Mouse (Mus musculus) kidney, postnatal 4 days (tissue): ENCODE results near the gene Ep400.

Experiments used
- DNase-seq, 2 experiments: peaks; one replicate each; pipeline ENCODE4 v3.0.0; 2021; ENCODE audit warnings: mixed read lengths in 2 of 2

The Ep400 gene

DNA sequence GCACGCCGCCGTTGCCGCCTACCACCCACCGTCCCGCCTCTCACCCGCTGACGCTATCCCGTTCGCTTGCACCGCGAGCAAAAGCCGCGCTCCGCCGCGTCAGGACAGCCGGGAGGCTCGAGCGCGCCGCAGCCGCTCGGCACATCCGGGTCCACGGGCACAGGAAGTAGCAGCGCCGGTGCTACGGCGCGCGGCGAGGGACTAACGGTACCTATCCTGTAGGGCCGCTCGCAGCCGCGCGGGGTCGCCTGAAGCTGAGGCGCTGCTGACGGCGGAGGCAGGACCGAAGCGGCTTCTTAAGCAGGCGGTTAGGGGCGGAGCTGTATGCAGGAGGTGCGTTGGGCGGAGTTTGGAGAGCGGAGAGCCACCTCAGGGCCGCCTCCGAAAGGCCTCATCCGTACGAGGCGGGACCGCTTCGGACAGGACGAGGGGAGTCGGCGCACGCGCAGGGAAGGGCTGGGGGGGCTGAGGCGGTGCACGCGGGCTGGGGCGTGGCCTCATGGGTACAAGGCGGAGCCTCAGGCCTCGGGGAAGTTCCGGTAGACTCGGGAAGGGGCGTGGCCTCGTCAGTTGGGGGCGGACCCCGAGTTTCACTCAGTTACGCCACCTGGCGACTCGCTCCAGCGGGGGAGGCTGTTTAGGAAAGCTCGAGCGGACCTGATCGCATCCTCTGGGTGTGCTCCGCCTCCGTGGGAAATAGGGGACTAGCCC, at the start of gene Ep400:
Gene Ep400 (minus strand): TSS at position 270 of the 711 bp plus-strand sequence.
- DNase-seq, result peak; percentile 100

GRCm38 (mm10) chr5:110809667-110810325, 39.3 kb upstream of the Ep400 start, which contains the start of gene Ulk1:
Gene Ulk1 (minus strand): TSS chr5:110810097.
- peak; percentile 100 for DNase-seq

GRCm38 (mm10) chr5:110808821-110809666, 38.5 kb upstream of the Ep400 start:
- DNase-seq, result peak; percentile 36 to 60

DNA sequence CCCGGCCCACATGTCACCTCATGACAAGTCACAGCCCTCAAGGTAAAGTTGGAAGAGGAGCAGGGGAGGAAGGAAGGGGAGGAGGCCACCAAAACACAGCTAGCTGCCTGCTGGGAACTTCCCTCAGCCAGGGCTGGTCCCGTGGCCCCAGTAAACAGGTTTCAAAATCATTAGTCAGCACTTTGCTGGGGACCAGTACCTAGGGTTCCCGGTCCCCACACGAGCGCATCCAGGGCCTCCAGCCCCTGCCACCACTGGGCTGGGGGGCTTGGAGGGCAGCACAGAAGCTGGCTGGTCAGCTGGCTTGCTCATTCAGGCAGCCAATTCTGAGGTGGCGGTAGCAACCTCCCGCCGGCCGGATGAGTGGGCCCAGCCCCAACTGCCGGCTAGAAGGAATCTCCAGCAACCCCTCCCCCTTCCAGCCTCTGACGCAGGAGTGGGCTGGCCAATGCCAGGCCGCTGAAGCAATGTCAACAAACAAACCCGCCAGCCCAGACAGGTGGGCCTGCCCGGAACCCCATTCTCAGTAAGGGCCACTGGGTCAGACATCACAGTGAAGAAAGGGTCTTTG, 37.6 kb upstream of the Ep400 start:
- DNase-seq, result peak; percentile 92 to 94

DNA sequence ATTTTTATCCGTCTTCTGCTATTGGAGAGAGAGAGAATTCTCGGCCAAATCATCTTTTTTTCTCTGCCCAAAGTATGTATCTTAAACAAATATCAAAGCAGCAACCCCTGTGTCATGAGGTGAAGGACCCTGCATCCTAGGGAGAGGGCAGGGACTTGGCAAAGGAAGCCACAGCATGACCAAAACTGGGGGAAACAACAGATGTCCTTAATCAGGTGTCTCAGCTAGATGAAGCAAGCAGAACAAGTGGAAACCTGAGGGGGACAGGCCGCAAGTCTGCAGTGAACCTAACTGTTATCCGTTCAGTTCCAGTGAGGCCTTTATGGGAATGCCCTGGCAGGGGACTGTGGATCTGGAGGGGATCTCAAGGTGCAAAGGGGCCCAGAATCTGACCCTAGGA, 36.9 kb upstream of the Ep400 start:
- no peak for DNase-seq

DNA sequence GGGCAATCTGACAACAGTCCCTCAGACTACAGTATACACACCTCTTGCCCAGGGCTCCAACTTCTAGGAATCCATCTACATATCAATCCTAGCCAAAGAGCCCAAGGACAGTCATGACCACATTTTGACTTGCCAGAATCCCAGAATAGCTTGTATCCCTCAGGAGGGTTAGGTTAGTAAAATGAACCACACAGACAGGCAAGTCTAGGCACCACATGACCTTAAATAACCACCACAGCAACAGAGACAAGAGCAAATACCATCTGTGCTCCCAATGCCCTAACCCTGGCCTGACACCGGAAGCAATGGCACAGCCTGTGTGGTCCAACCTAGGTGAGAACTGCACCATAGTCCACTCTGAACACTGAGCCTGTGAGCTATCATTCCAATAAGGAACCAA, 36.2 kb upstream of the Ep400 start:
- DNase-seq, result no peak

DNA sequence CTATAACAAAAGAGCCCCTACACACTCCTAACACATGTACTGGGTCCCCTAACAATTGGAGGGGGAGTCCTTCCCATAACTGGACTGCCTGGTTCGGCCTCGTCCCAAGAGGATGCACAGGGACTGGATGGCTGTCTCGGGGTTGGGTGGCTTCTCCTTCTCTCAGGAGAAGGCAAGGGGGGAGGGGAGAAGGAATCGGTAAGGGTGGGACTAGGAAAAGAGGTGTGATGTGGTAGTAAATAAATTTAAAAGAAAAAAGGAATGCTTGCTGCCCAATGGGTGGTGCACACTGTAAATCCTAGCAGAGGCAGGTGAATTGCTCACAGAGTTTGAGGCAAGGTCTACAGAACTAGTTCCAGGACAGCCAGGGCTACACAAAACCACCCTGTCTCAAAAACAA, 35.6 kb upstream of the Ep400 start:
- no peak for DNase-seq

DNA sequence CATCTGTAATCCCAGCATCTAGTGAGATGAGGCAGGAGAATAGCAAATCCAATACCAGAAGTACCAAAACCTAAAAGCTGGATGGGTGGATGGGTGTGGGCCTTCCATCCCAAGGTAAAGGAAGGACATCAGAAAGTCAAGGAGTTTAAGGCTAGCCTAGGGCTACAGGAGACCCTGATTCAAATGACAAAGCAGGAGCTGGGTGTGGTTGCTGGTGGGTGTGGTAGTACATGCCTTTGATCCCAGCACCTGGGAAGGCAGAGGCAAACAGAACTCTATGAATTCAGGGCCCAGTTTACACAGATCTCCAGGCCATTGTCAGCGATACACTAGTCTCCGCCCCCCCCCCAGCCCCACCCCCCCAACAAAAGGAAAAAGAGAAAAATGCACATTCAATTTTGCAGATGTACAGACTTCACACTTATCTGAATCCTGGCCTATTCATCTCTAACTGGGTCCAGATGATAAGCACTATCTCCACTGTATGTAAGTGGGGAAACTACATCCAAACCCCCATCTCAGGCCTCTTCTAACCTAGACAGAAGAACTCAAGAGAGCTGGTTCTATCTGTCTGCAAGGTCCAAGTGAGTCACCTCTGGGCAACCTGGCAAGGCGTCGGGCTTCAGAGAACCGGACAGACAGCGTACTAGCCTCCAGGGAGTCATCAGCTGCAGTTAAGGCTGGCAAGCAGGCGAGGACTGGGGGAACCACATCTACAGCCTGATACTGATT, 33.7 kb upstream of the Ep400 start:
- DNase-seq, result no peak

GRCm38 (mm10) chr5:110802809-110803208, 32.3 kb upstream of the Ep400 start:
- no peak for DNase-seq

DNA sequence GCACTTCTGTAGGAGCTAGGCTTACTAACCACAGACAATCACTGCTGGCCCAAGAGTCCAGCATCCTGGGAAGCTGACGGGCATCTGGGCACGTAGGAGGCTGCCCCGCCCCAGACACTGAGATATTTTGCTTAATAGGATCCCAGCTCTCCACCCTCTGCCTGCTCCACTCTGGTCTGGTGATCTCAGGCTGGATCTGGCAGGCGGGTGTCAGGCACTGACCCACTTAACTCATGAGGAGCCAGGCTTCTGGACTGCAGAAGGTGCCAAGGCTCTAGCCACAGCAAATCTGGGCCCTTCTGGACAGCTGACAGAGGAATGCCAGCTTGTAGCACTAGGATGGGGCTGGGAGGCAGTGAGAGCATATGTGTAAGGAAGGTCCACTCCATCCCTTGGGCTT, 31.7 kb upstream of the Ep400 start:
- no peak for DNase-seq

DNA sequence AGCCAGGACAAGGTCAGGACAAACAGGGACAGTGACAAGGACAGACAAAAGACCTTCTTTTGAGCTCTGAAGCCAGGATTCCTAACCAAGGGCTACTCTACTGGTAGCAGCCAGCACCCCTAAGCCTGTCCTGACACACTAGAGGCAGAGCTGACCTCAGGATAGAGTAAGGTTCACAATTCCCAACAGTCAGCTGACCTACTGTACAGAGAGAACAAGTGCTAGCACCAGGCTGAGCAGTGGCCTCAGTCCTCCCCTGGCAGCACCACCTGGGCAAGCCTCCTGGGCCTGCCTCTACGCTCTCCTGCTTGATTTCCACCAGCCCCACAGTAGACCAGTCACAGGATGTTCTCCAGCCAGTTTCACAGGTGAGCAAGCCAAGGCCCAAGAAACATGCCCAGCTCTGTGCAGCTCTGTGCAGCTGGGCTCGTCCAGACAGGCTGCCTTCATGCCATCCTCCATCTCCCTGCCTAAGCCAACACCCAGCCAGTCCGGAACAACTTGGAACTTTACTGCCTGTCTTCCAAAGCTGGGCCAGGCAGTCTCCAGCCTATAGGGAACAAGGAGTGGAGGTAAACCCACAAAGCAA, 30.6 kb upstream of the Ep400 start:
- DNase-seq, result no peak

GRCm38 (mm10) chr5:110797696-110798095, 27.2 kb upstream of the Ep400 start:
- peak; percentile 45 to 71 for DNase-seq

- peak in 1 of 2 experiments; percentile 44 for DNase-seq
These were observed 23.8 kb upstream of the Ep400 start for GRCm38 (mm10) chr5:110794363-110794762.

GRCm38 (mm10) chr5:110788684-110789083, 18.2 kb upstream of the Ep400 start:
- DNase-seq, result peak; percentile 55 to 61

DNA sequence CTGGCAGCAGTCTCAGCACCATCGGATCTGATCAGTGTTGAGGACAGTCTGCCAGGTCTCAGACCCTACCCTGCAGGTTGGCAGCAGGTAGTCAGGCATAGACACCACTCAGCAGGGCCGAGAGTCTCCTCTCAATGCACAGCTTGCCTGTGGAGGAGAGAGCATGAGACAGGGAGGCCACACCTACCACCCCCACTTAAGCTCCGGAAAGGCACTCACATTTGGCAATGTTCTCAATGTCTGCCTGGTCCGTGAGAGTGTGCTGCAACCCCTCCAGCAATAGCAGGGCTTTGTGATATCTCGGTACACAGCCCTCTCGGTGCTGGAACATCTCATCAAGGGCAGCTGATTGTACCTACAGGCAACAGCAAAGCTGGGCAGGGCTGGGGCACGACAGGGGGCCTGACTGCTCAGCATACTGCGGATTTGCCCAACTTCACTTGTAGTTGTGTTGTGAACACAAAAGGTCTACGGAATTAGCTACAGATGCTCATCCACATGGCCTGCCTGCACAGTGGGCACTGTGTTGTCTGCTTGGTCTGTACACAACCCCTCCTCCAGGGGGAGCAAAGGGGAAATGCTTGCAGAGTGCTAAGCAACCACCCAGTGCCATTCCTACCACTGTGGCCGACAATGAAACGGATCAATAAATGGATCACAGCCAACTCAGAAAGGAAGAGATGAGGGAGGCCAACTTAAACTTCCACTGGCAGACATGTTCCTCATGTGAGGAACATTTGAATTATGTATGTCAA, 15.7 kb upstream of the Ep400 start:
- DNase-seq, result peak in 1 of 2 experiments; percentile 41

DNA sequence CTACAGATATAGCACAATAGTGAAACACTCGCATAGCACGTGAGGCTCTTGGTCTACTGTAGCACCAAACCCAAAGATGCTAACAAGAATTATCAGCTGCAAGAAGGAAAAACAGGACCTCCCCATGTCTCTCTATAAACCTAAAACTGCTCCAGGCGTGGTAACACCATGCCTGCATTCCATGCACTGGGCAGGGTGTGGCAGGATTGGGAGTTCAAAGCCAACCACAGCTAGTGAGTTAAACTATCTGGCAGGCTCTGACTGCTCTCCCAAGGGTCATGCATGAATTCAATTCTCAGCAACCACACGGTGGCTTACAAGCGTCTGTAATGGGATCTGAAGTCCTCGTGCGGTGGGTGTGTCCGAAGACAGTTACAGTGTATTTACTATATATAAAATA, 12.6 kb upstream of the Ep400 start:
- DNase-seq, result no peak

DNA sequence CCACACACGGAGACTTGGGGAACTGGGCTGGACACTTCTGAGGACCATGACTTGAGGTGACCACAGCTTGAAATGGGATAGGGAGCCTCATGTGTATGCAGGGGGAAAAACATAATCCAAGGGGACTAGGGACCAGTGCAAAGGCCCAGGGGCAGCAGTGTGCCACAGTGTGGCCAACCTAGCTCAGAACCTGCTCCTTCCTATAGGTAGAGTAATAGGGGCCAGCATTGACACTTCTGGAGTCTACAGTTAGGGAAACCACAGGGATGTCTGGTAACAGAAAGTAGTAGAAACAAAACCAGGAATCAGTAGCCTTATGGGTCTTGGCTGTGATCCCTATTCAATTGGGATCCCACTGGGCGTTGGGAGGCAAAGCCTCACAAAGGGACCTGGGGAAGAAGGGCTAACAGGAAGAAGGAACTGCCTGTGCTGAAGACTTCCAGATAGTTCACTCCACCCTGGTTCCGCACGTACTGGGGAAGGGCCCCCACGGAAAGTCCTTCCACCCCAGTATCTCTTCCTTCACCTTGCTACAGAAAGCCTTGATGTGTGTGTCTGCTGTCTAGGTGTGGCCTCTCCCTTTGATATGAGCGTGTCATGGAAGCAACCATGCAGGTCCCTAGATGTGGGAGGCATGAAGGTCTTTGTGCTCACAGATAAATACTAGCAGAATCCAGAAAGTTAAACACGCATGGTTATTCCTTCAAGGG, 11.2 kb upstream of the Ep400 start:
- no peak for DNase-seq

- DNase-seq, result peak in 1 of 2 experiments; percentile 26
These were observed 10.4 kb upstream of the Ep400 start for GRCm38 (mm10) chr5:110780761-110781528.

DNA sequence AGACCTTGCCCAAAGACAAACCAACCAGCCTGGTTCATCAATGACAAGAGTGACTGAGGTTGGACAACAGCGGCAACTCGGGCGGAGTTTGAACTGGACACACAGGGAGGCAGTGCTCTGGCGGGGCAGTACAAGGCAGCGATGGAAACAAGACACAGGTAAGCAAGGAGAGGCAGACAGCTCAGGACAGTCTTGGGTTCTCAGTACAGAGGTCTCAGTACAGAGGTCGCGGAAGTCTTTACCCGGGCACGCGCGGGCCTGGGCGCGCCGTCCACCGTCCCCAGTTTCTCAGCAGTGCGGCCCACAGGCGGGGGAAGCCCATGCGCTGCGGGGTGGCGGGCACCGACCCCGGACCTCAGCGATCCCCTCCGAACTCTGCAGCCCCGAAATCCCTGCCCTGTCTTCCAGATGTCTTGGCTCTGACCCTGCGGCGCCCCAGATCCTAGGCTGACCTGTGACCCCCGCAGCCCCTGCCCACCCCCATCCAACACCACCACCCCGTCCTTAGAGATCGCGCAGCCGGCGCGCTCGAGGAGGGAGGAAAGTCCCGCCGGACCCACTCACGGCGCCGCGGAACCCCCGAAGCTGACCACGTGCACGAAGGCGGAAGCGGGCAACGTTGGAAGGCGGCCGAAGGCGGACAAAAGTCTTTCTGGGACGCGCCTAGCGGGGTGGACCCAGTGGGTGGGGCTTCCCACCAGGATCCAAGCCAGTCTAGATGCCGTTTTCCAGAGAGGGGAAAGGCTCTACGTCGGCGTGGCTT, 9.7 kb upstream of the Ep400 start, which contains the start of gene Pus1:
Gene Pus1 (minus strand): TSS at position 662 of the 763 bp plus-strand sequence.
- peak; percentile 97 to 98 for DNase-seq
